Mouse (Mus musculus) B cell, adult (primary cell): ENCODE results near the gene Sprn. TPM values are rescaled to one million over a fixed set of nuclear protein-coding genes. Genes with fewer than 3 reads are reported as not detected.

Experiments used
- total RNA-seq: library from RNA; stranded (reverse); gene quantifications from 4 replicates; pipeline ENCODE4 v1.2.4, GENCODE M21; 2023; ENCODE audit not compliant: inconsistent age

Gene Sprn
- total RNA-seq = not detected in 4 replicates

GRCm38 (mm10) chr7:140154218-140154927 is at the start of gene Sprn:
TSS of gene Sprn (minus strand) at chr7:140154877.

GRCm38 (mm10) chr7:140172936-140173335 is 18.3 kb upstream of the Sprn start, which contains the start of gene Olfr523:
TSS of gene Olfr523 (plus strand) at chr7:140173217.

GRCm38 (mm10) chr7:140164664-140165063 is 10.0 kb upstream of the Sprn start, which contains the start of gene Olfr522:
TSS of gene Olfr522 (minus strand) at chr7:140164764.

GRCm38 (mm10) chr7:140137135-140138020 is 17.3 kb downstream of the Sprn start, which contains the start of gene Mtg1:
TSS of gene Mtg1 (plus strand) at chr7:140137564.

GRCm38 (mm10) chr7:140116329-140117054 is 38.2 kb downstream of the Sprn start, which contains the start of gene Echs1:
TSS of gene Echs1 (minus strand) at chr7:140116476.

GRCm38 (mm10) chr7:140115583-140116328 is 38.9 kb downstream of the Sprn start, which contains the start of gene Paox:
TSS of gene Paox (plus strand) at chr7:140115799.

GRCm38 (mm10) chr7:140101993-140102860 is 52.5 kb downstream of the Sprn start, which contains the start of gene Fuom:
TSS of gene Fuom (minus strand) at chr7:140102441.

Other genes starting within 250 kb of the Sprn start
- 0.42 TPM in 1 of 4 replicates, not detected in the others for gene Utf1, start 211.1 kb downstream of the Sprn start, total RNA-seq
- gene 6430531B16Rik, start 176.1 kb downstream of the Sprn start, total RNA-seq = 0.83 TPM in 1 of 4 replicates, not detected in the others
- 1.5 to 3.0 TPM (median 2.4 TPM) in 4 replicates for gene Adam8, start 162.3 kb downstream of the Sprn start, total RNA-seq
- gene Zfp511, start 118.5 kb downstream of the Sprn start, total RNA-seq = 37.8 to 50.2 TPM (median 42.3 TPM) in 4 replicates
- gene Tubgcp2, start 118.2 kb downstream of the Sprn start, total RNA-seq = 30.9 to 38.7 TPM (median 35.1 TPM) in 4 replicates
- not detected in 4 replicates for gene Msx3, start 105.8 kb downstream of the Sprn start, total RNA-seq
- not detected in 4 replicates for gene Caly, start 72.3 kb downstream of the Sprn start, total RNA-seq
- not detected in 4 replicates for gene Prap1, start 61.5 kb downstream of the Sprn start, total RNA-seq
- gene Fuom, start 52.4 kb downstream of the Sprn start, total RNA-seq = 2.2 to 3.9 TPM (median 3.2 TPM) in 4 replicates
- 1.6 to 6.7 TPM (median 5.0 TPM) in 4 replicates for gene Paox, start 39.1 kb downstream of the Sprn start, total RNA-seq
- gene Echs1, start 38.4 kb downstream of the Sprn start, total RNA-seq = 23.9 to 29.1 TPM (median 25.5 TPM) in 4 replicates
- 11.1 to 17.4 TPM (median 14.2 TPM) in 4 replicates for gene Mtg1, start 17.3 kb downstream of the Sprn start, total RNA-seq
- not detected in 4 replicates for gene Olfr522, start 9.9 kb upstream of the Sprn start, total RNA-seq
- gene Olfr523, start 18.3 kb upstream of the Sprn start, total RNA-seq = not detected in 4 replicates
- gene Olfr524, start 51.1 kb upstream of the Sprn start, total RNA-seq = not detected in 4 replicates
- not detected in 4 replicates for gene Cd163l1, start 63.4 kb upstream of the Sprn start, total RNA-seq
- not detected in 4 replicates for gene 5830411N06Rik, start 92.4 kb upstream of the Sprn start, total RNA-seq
- gene Olfr525, start 166.0 kb upstream of the Sprn start, total RNA-seq = not detected in 4 replicates
- gene Olfr527, start 179.1 kb upstream of the Sprn start, total RNA-seq = not detected in 4 replicates
- not detected in 4 replicates for gene Olfr60, start 206.8 kb upstream of the Sprn start, total RNA-seq
- not detected in 4 replicates for gene Olfr530, start 221.5 kb upstream of the Sprn start, total RNA-seq
- gene Olfr531, start 248.0 kb upstream of the Sprn start, total RNA-seq = not detected in 4 replicates